In genomic region chr8:35152585-35152984, GRCm38 (mm10) we compare ENCODE assay signal across 12 mouse cellular contexts.
"Had no signal": no experiment of that assay in that cellular context is flagged by ENCODE, and none has a peak within 500 bp of the region (broad histone marks: within the 10 kb centered on the region; RNA-seq: fewer than 3 reads in every experiment).

No protein-coding gene starts in this region.

- H3K4me1 ChIP-seq: limb, embryonic 13.5 days; neural tube, embryonic 12.5 days; stomach, embryonic 15.5 days had no signal

- H3K4me2 ChIP-seq: limb, embryonic 13.5 days; neural tube, embryonic 12.5 days; stomach, embryonic 15.5 days had no signal

- DNase-seq: kidney, adult 9 months; left cerebral cortex, postnatal 4 days; lung, adult 18-20 months; lung, postnatal 36 days; midbrain, embryonic 14.5 days; right cerebral cortex, postnatal 4 days; thymus, adult 2 months; thymus, postnatal 25 days had no signal

- H3K4me3 ChIP-seq: limb, embryonic 13.5 days; neural tube, embryonic 12.5 days; stomach, embryonic 15.5 days had no signal

- H3K27ac ChIP-seq: limb, embryonic 13.5 days; liver, embryonic 14.5 days; neural tube, embryonic 12.5 days; stomach, embryonic 15.5 days had no signal

- H3K36me3 ChIP-seq: limb, embryonic 13.5 days; neural tube, embryonic 12.5 days; stomach, embryonic 15.5 days had no signal

- H3K27me3 ChIP-seq: limb, embryonic 13.5 days; neural tube, embryonic 12.5 days; stomach, embryonic 15.5 days had no signal

- H3K9ac ChIP-seq: limb, embryonic 13.5 days; liver, embryonic 14.5 days; neural tube, embryonic 12.5 days; stomach, embryonic 15.5 days had no signal

- H3K9me3 ChIP-seq: limb, embryonic 13.5 days; neural tube, embryonic 12.5 days; stomach, embryonic 15.5 days had no signal
